ENCODE assay signal across 8 mouse cellular contexts in the genomic region with DNA sequence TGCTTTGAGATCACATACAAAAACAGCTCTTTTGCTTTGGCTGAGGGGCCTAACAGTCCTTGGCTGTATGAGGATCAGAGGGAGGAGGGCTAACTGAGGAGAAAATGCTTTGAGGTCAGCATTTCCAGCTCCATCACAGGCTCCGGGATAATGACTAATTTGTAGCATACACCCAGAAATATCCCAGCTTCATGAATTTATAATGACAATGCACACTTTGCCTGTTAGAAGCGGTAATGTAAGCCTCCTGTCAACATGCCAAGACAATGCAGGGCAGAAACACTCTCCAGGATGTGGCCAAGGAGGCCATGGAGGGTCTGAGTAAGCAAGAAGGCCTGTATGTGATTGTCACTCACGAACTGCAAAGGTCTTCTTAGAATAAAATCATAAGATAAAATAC. TPM values are rescaled to one million over a fixed set of nuclear protein-coding genes. Genes with fewer than 3 reads are reported as not detected.
DNase-seq lines count a peak whose midpoint lies in the region; ATAC-seq and TF ChIP-seq lines count a peak whose summit lies in the region.

No protein-coding gene starts in this region.

- no peak for TF ChIP-seq EP300 in liver, embryonic 14.5 days (IDR thresholded peaks at IDR 0.05; ENCODE audit: low read depth)

- peak overlapping the region; percentile 87 for H3K4me3 ChIP-seq in forebrain, postnatal 0 days (ENCODE audit: low read depth, low read length)
- H3K4me3 ChIP-seq in liver, embryonic 14.5 days (ENCODE audit: insufficient read depth in 1 of 2, low read depth in 2 of 2, low read length in 2 of 2): no peak overlapping the region

- H3K9me3 ChIP-seq in forebrain, postnatal 0 days (ENCODE audit: low read length): no peaks in the 10 kb centered on the region
- H3K9me3 ChIP-seq in liver, embryonic 14.5 days (ENCODE audit: control insufficient read depth, low read length): no peaks in the 10 kb centered on the region

- ATAC-seq in forebrain, postnatal 0 days: no peak
- no peak for ATAC-seq in liver, embryonic 14.5 days (ENCODE audit: insufficient read depth)

- peak overlapping the region; percentile 39 for H3K9ac ChIP-seq in forebrain, postnatal 0 days
- H3K9ac ChIP-seq in liver, embryonic 14.5 days (replicated peaks): no peak overlapping the region

- DNase-seq in cerebellum, postnatal 10 days: peak; percentile 34 to 54
- no peak for DNase-seq in cerebellum, postnatal 4 days (ENCODE audit: low spot score in 2 of 2)
- DNase-seq in 416B (ENCODE audit: low read depth) (peak; percentile 11), MN1 (ENCODE audit: low spot score) (no peak)
- no peak for DNase-seq in forebrain, postnatal 0 days
- no peak for DNase-seq in liver, embryonic 14.5 days (ENCODE audit: low read depth in 3 of 3, low spot score in 3 of 3)
- no peak for DNase-seq in thymus, postnatal 36 days
- no peak for DNase-seq in testis, postnatal 10 days (ENCODE audit: low spot score)

- H3K27me3 ChIP-seq in forebrain, postnatal 0 days (ENCODE audit: insufficient read depth, low read length): no peaks in the 10 kb centered on the region
- peaks cover 47% of the 10 kb centered on the region for H3K27me3 ChIP-seq in liver, embryonic 14.5 days (ENCODE audit: control insufficient read depth, insufficient read depth, low read length)

- H3K4me2 ChIP-seq in forebrain, postnatal 0 days (ENCODE audit: low read depth): peak overlapping the region; percentile 79
- H3K4me2 ChIP-seq in liver, embryonic 14.5 days (ENCODE audit: low read depth): 0 out of 2 replicates have a peak overlapping the region, but pooled peaks have one; percentile 44

- no peak for TF ChIP-seq CTCF in forebrain, postnatal 0 days (IDR thresholded peaks at IDR 0.05; ENCODE audit: low read depth)
- TF ChIP-seq CTCF in liver, embryonic 14.5 days (IDR thresholded peaks at IDR 0.05; ENCODE audit: low read depth): no peak

- 19% methylated on average over 3 of the region's 3 CpGs for WGBS in forebrain, postnatal 0 days
- WGBS in liver, embryonic 14.5 days (ENCODE audit: insufficient replicate concordance): 49% methylated on average over 3 of the region's 3 CpGs

- H3K27ac ChIP-seq in forebrain, postnatal 0 days (ENCODE audit: low read depth, low read length): no peak overlapping the region
- no peak overlapping the region for H3K27ac ChIP-seq in liver, embryonic 14.5 days

- H3K4me1 ChIP-seq in forebrain, postnatal 0 days (ENCODE audit: insufficient read depth): peaks cover 29% of the 10 kb centered on the region
- H3K4me1 ChIP-seq in liver, embryonic 14.5 days (replicated peaks; ENCODE audit: control insufficient read depth in 2 of 2, insufficient read depth in 2 of 2, low read length in 1 of 2): no peaks in the 10 kb centered on the region; a peak in 1 of 4 replicates

- peaks cover 4% of the 10 kb centered on the region; the same call in 1 of the 2 replicates for H3K36me3 ChIP-seq in forebrain, postnatal 0 days (ENCODE audit: insufficient read depth)
- no peaks in the 10 kb centered on the region for H3K36me3 ChIP-seq in liver, embryonic 14.5 days (replicated peaks; ENCODE audit: control insufficient read depth, insufficient read depth, low read depth)

RNA-seq across cellular contexts. Expression of a gene that starts 7.0 kb away (rescaled TPM):
- total RNA-seq in forebrain, postnatal 0 days (2014; rRNA removed): 64.7 and 81.4 TPM in 2 replicates
- polyA plus RNA-seq in forebrain, postnatal 0 days (2015; fragmentation: Nextera tagmentation; extraction: Ambion mirVana): 40.6 and 48.1 TPM in 2 replicates
- polyA plus RNA-seq in liver, embryonic 14.5 days (2012; rRNA removed): 0.54 and 0.71 TPM in 2 replicates
- polyA plus RNA-seq in liver, embryonic 14.5 days (2014; fragmentation: Nextera tagmentation; extraction: Ambion mirVana): 0.47 and 0.74 TPM in 2 replicates

Comparison
In these comparisons a context has a peak if more than half of its experiments do, and no peak if none do; other contexts are left out.
1. DNase-seq: peak in cerebellum, postnatal 10 days (2 of 2) and 416B (single experiment); none in cerebellum, postnatal 4 days (0 of 2), forebrain, postnatal 0 days (single experiment), liver, embryonic 14.5 days (0 of 3), thymus, postnatal 36 days (0 of 2), testis, postnatal 10 days (single experiment) and MN1 (single experiment).
2. RNA of a gene that starts 7.0 kb away (polyA plus RNA-seq): 40.6 to 48.1 TPM in forebrain, postnatal 0 days; 0.47 to 0.74 TPM in liver, embryonic 14.5 days; every median in the first group is over 10 times any median in the second.